Comparison of ENCODE assay signal across 9 mouse cellular contexts in genomic region chr8:127128781-127129396, GRCm38 (mm10).
DNase-seq lines count a peak whose midpoint lies in the region; ATAC-seq lines count a peak whose summit lies in the region.
"Had no signal": no experiment of that assay in that cellular context is flagged by ENCODE, and none has a peak within 500 bp of the region (broad histone marks: within the 10 kb centered on the region; RNA-seq: fewer than 3 reads in every experiment).

No protein-coding gene starts in this region.

- no peaks in the 10 kb centered on the region for H3K9me3 ChIP-seq in hindbrain, embryonic 10.5 days
- H3K9me3 ChIP-seq in hindbrain, embryonic 14.5 days (ENCODE audit: control insufficient read depth, low read length), result no peaks in the 10 kb centered on the region
- H3K9me3 ChIP-seq in kidney, embryonic 14.5 days (ENCODE audit: control insufficient read depth, low read length), result no peaks in the 10 kb centered on the region
- H3K9me3 ChIP-seq: limb, embryonic 12.5 days had no signal

- no peak overlapping the region for H3K4me3 ChIP-seq in hindbrain, embryonic 10.5 days
- H3K4me3 ChIP-seq in hindbrain, embryonic 14.5 days (replicated peaks; ENCODE audit: low read length), result no peak overlapping the region
- no peak overlapping the region for H3K4me3 ChIP-seq in kidney, embryonic 14.5 days (ENCODE audit: low read length)
- H3K4me3 ChIP-seq: limb, embryonic 12.5 days had no signal

- H3K4me1 ChIP-seq in hindbrain, embryonic 10.5 days (replicated peaks), result peaks cover 63% of the 10 kb centered on the region
- peaks cover 26% of the 10 kb centered on the region for H3K4me1 ChIP-seq in hindbrain, embryonic 14.5 days (replicated peaks; ENCODE audit: control insufficient read depth, insufficient read depth, low read length)
- H3K4me1 ChIP-seq in kidney, embryonic 14.5 days (ENCODE audit: control insufficient read depth, insufficient read depth, low read length), result peaks cover 37% of the 10 kb centered on the region

- H3K4me2 ChIP-seq in hindbrain, embryonic 14.5 days (replicated peaks), result no peak overlapping the region
- no peak overlapping the region for H3K4me2 ChIP-seq in kidney, embryonic 14.5 days (replicated peaks; ENCODE audit: low read depth, low read length)
- H3K4me2 ChIP-seq: limb, embryonic 12.5 days had no signal

- ATAC-seq in hindbrain, embryonic 14.5 days (ENCODE audit: low FRiP score), result no peak
- peak; percentile 17; the same call in 1 of the 2 replicates for ATAC-seq in kidney, embryonic 14.5 days (ENCODE audit: low FRiP score, low TSS enrichment)

- H3K27me3 ChIP-seq in hindbrain, embryonic 10.5 days (ENCODE audit: insufficient read depth, poor library complexity, severe bottlenecking), result no peaks in the 10 kb centered on the region
- no peaks in the 10 kb centered on the region for H3K27me3 ChIP-seq in hindbrain, embryonic 14.5 days (ENCODE audit: control insufficient read depth, insufficient read depth, low read length)
- H3K27me3 ChIP-seq in kidney, embryonic 14.5 days (ENCODE audit: control insufficient read depth, insufficient read depth, low read length), result no peaks in the 10 kb centered on the region
- H3K27me3 ChIP-seq: limb, embryonic 12.5 days had no signal

- no peak overlapping the region for H3K9ac ChIP-seq in hindbrain, embryonic 14.5 days
- no peak overlapping the region for H3K9ac ChIP-seq in kidney, embryonic 14.5 days (ENCODE audit: low read depth, low read length)
- H3K9ac ChIP-seq: limb, embryonic 12.5 days had no signal

- DNase-seq in hindbrain, embryonic 10.5 days (ENCODE audit: low spot score), result no peak
- no peak for DNase-seq in hindbrain, embryonic 14.5 days (ENCODE audit: low spot score)
- peak; percentile 23 for DNase-seq in 3T3-L1 (ENCODE audit: low read depth, low spot score)
- peak; percentile 74 to 77 for DNase-seq in adrenal gland, postnatal 36 days
- no peak for DNase-seq in thymus, postnatal 4 days
- DNase-seq in spleen, postnatal 10 days (ENCODE audit: low spot score in 2 of 2), result no peak
- DNase-seq in lung, postnatal 14 days, result no peak

- H3K27ac ChIP-seq in hindbrain, embryonic 10.5 days, result 0 out of 2 replicates have a peak overlapping the region, but pooled peaks have one; percentile 40
- H3K27ac ChIP-seq in hindbrain, embryonic 14.5 days, result no peak overlapping the region
- H3K27ac ChIP-seq in kidney, embryonic 14.5 days (ENCODE audit: low read depth, low read length), result no peak overlapping the region
- H3K27ac ChIP-seq: limb, embryonic 12.5 days had no signal

- WGBS in hindbrain, embryonic 10.5 days, result 43% methylated on average over 8 of the region's 8 CpGs
- WGBS in hindbrain, embryonic 14.5 days, result 41% methylated on average over 8 of the region's 8 CpGs
- 41% methylated on average over 8 of the region's 8 CpGs for WGBS in kidney, embryonic 14.5 days

- H3K36me3 ChIP-seq in hindbrain, embryonic 10.5 days, result no peaks in the 10 kb centered on the region
- no peaks in the 10 kb centered on the region for H3K36me3 ChIP-seq in hindbrain, embryonic 14.5 days (replicated peaks; ENCODE audit: control insufficient read depth, insufficient read depth)
- no peaks in the 10 kb centered on the region for H3K36me3 ChIP-seq in kidney, embryonic 14.5 days (ENCODE audit: control insufficient read depth, insufficient read depth, low read length)
- H3K36me3 ChIP-seq: limb, embryonic 12.5 days had no signal

Comparison
In these comparisons a context has a peak if more than half of its experiments do, and no peak if none do; other contexts are left out.
1. DNase-seq: peak in 3T3-L1 (single experiment) and adrenal gland, postnatal 36 days (2 of 2); none in hindbrain, embryonic 10.5 days (single experiment), hindbrain, embryonic 14.5 days (single experiment), thymus, postnatal 4 days (single experiment), spleen, postnatal 10 days (0 of 2) and lung, postnatal 14 days (single experiment).